Mouse (Mus musculus) kidney, adult 2 months (tissue): ENCODE results near the gene Rnf187. TPM values are rescaled to one million over a fixed set of nuclear protein-coding genes. Genes with fewer than 3 reads are reported as not detected.

Experiments used
- DNase-seq: peaks from one replicate; pipeline ENCODE4 v3.0.0; 2021
- H3K27ac ChIP-seq: fragments of 200-500 bp; 2 replicates; pipeline ENCODE4 v1.5.1; 2012; ENCODE audit warnings: low read depth, low read length, control low read depth, inconsistent platforms; ENCODE audit not compliant: insufficient read depth
- H3K27me3 ChIP-seq: fragments of 200-500 bp; replicated peaks from 2 replicates; pipeline ENCODE4 v1.6.1; 2012; ENCODE audit warnings: mild to moderate bottlenecking, moderate library complexity, low read length, inconsistent platforms; ENCODE audit not compliant: control insufficient read depth, insufficient read depth
- H3K36me3 ChIP-seq: fragments of 200-500 bp; 2 replicates; pipeline ENCODE4 v1.6.1; 2012; ENCODE audit warnings: mild to moderate bottlenecking, moderate library complexity, low read length, inconsistent platforms; ENCODE audit not compliant: control insufficient read depth, insufficient read depth
- H3K4me1 ChIP-seq: fragments of 200-500 bp; 2 replicates; pipeline ENCODE4 v1.6.1; 2011; ENCODE audit warnings: low read length; ENCODE audit not compliant: control insufficient read depth, insufficient read depth
- H3K4me3 ChIP-seq: fragments of 200-500 bp; 2 replicates; pipeline ENCODE4 v1.5.1; 2011; ENCODE audit warnings: mild to moderate bottlenecking, low read depth, low read length, control low read depth; ENCODE audit not compliant: insufficient read depth
- CTCF ChIP-seq: fragments of 200-500 bp; conservative IDR thresholded peaks from 2 replicates; pipeline ENCODE4 v1.5.1; 2011; ENCODE audit warnings: low read depth, mild to moderate bottlenecking, control low read depth, low read length, moderate library complexity, mixed read lengths; ENCODE audit not compliant: insufficient read depth, insufficient read length
- POLR2A ChIP-seq: fragments of 200-500 bp; IDR thresholded peaks from one replicate; pipeline ENCODE4 v1.6.1; 2011; ENCODE audit warnings: low read depth, low read length, control low read depth
- WGBS: fragments of 180-500 bp; shearing (Covaris S2); methylation state at CpG from one replicate; pipeline ENCODE4 v1.1.7; 2018; 5-methylcytosine and 5-hydroxymethylcytosine counted together
- polyA plus RNA-seq: library from polyadenylated mRNA; depleted of rRNA; stranded (reverse); fragments of >200 nt; gene quantifications from 2 replicates; pipeline ENCODE4 v1.2.3, GENCODE M21; 2012

Gene Rnf187
- polyA plus RNA-seq, 1 experiment, result 251 TPM

DNA sequence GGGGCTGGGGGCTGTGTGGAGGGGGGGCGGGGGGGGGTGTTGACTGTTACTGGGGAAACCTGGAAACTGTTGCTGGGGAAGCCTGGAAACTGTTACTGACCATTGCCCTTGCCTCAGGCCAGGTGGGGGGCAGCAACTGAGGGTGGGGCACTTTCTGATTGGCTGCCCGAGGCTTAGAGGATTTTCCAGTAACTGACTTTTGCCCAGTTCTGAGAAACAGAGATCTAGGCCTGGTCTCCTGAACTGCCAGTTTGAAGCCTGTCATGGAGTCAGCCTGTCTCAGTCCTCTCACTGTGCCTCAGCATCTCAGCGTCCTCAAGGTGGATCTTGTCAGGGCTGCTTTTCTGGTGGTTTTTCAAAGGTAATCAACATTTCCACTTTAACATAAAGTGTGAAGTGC, 35.7 kb upstream of the Rnf187 start:
- Histone ChIP-seq H3K27ac (no peak overlapping the region), H3K4me3 (no peak overlapping the region), H3K4me1 (peaks cover 14% of the 10 kb centered on the region; the same call in 1 of the 2 replicates), H3K36me3 (no peaks in the 10 kb centered on the region), H3K27me3 (no peaks in the 10 kb centered on the region)
- DNase-seq, result peak; percentile 82
- TF ChIP-seq CTCF (no peak), POLR2A (no peak)
- WGBS, result 87% methylated on average over 3 of the region's 3 CpGs

- DNase-seq, result no peak
- Histone ChIP-seq H3K36me3 (no peaks in the 10 kb centered on the region), H3K4me1 (peaks cover 24% of the 10 kb centered on the region; the same call in 1 of the 2 replicates), H3K4me3 (no peak overlapping the region), H3K27ac (no peak overlapping the region), H3K27me3 (no peaks in the 10 kb centered on the region)
- TF ChIP-seq POLR2A (no peak), CTCF (no peak)
- WGBS, result 85% methylated on average over 3 of the region's 3 CpGs
These were observed 33.1 kb upstream of the Rnf187 start for GRCm38 (mm10) chr11:58971796-58972195.

GRCm38 (mm10) chr11:58970831-58971530, 32.3 kb upstream of the Rnf187 start:
- 85% methylated on average over 21 of the region's 21 CpGs for WGBS
- DNase-seq, result no peak
- no peak overlapping the region for H3K4me3 ChIP-seq
- H3K4me1 ChIP-seq, result peaks cover 24% of the 10 kb centered on the region; the same call in 1 of the 2 replicates
- H3K27ac ChIP-seq, result no peak overlapping the region
- TF ChIP-seq CTCF (no peak), POLR2A (no peak)
- H3K27me3 ChIP-seq, result no peaks in the 10 kb centered on the region
- no peaks in the 10 kb centered on the region for H3K36me3 ChIP-seq

DNA sequence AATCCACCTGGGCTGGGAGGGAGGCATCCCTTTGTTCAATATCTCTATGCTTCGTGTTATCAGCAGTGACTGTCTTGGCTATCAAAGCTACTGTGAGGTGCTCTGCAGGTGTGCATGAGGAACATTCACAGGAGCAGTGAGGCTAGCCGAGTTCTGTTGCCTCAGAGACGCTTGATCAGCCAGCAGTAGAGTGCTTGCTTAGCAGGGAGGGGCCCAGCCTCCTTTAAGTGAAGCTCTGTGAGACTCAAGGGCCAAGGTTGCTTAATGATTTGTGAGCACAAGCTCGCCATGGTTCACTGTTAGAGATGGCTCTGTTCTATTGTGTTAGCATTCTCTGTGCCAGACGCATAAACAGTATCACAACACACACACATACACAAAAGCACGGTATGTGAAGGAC, 30.9 kb upstream of the Rnf187 start:
- H3K27ac ChIP-seq, result peak overlapping the region; percentile 59; the same call in 1 of the 2 replicates
- 38% methylated on average over 6 of the region's 6 CpGs for WGBS

DNA sequence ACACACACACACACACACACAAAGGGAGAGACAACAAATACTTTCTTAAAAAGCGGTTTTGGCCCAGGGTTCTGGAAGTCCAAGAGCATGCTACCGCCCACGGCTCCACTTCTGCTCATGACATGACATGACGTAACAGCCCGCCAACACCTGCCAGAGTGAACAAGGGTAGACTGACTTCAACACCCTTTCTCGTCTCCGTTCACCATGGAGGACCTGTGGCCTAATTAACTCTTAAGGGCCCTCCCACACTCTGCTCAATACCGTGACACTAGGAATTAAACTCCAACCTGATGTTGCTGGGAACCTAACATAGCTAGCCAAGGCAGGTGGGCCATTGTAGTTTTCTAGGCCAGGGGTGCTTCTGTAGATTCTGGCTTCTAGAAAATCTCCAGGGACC, 30.3 kb upstream of the Rnf187 start:
- Histone ChIP-seq H3K27ac (peak overlapping the region; percentile 52; the same call in 1 of the 2 replicates), H3K4me1 (peaks cover 24% of the 10 kb centered on the region; the same call in 1 of the 2 replicates), H3K4me3 (no peak overlapping the region), H3K27me3 (no peaks in the 10 kb centered on the region), H3K36me3 (no peaks in the 10 kb centered on the region)
- peak; percentile 62 for DNase-seq
- 45% methylated on average over 8 of the region's 8 CpGs for WGBS
- TF ChIP-seq POLR2A, result no peak
- TF ChIP-seq CTCF, result no peak

More for the DNA sequence above, 30.9 kb upstream of the Rnf187 start:
- Histone ChIP-seq H3K36me3 (no peaks in the 10 kb centered on the region), H3K4me1 (peaks cover 24% of the 10 kb centered on the region; the same call in 1 of the 2 replicates), H3K27me3 (no peaks in the 10 kb centered on the region), H3K4me3 (no peak overlapping the region)
- no peak for TF ChIP-seq CTCF
- TF ChIP-seq POLR2A, result no peak
- peak; percentile 87 for DNase-seq

GRCm38 (mm10) chr11:58968551-58968950, 29.8 kb upstream of the Rnf187 start:
- Histone ChIP-seq H3K4me1 (peaks cover 24% of the 10 kb centered on the region; the same call in 1 of the 2 replicates), H3K27ac (no peak overlapping the region), H3K36me3 (no peaks in the 10 kb centered on the region), H3K4me3 (no peak overlapping the region), H3K27me3 (no peaks in the 10 kb centered on the region)
- no peak for DNase-seq
- WGBS, result 66% methylated on average over 7 of the region's 7 CpGs
- no peak for TF ChIP-seq CTCF
- TF ChIP-seq POLR2A, result no peak

GRCm38 (mm10) chr11:58967346-58967745, 28.6 kb upstream of the Rnf187 start:
- H3K27ac ChIP-seq, result no peak overlapping the region
- no peak overlapping the region for H3K4me3 ChIP-seq
- H3K4me1 ChIP-seq, result peaks cover 24% of the 10 kb centered on the region; the same call in 1 of the 2 replicates
- no peak for TF ChIP-seq POLR2A
- TF ChIP-seq CTCF, result peak; percentile 46
- no peak for DNase-seq
- 93% methylated on average over 1 of the region's 1 CpGs for WGBS
- H3K27me3 ChIP-seq, result no peaks in the 10 kb centered on the region
- no peaks in the 10 kb centered on the region for H3K36me3 ChIP-seq
